8 mouse cellular contexts compared by ENCODE assay signal in the genomic region with DNA sequence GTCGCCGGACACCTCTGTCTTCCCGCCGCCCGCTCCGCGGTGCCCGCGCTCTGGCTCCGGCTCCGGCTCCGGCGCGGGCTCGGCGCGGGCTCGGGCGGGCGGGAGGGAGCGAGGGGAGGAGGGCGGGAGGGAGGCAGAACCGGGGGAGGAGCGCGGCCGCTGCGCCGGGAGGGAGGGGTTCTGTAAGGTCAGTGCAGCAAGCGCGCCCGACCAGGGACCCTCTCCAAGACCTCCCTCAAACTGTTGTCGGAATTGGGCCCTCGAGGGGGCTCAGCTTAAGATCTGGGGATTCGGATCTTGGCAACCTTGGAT. TPM values are rescaled to one million over a fixed set of nuclear protein-coding genes. Genes with fewer than 3 reads are reported as not detected.
DNase-seq lines count a peak whose midpoint lies in the region; ATAC-seq and TF ChIP-seq lines count a peak whose summit lies in the region.

A gene (minus strand): TSS at position 64 of the 312 bp plus-strand sequence.

- ATAC-seq in forebrain, embryonic 16.5 days = no peak
- 0 out of 2 replicates have a peak, but pooled peaks have one; percentile 16 for ATAC-seq in midbrain, embryonic 12.5 days (ENCODE audit: low FRiP score, low read depth)

- TF ChIP-seq CTCF in kidney, adult 2 months (conservative IDR thresholded peaks at IDR 0.05; ENCODE audit: insufficient read depth, insufficient read length, low read depth, low read length) = no peak
- no peak for TF ChIP-seq CTCF in cerebellum, adult 2 months (IDR thresholded peaks at IDR 0.05; ENCODE audit: borderline replicate concordance, insufficient read depth, low read depth, low read length)

- peaks cover 3% of the 10 kb centered on the region for H3K27me3 ChIP-seq in kidney, adult 2 months (replicated peaks; ENCODE audit: control insufficient read depth, insufficient read depth, low read length)
- no peaks in the 10 kb centered on the region for H3K27me3 ChIP-seq in cerebellum, adult 2 months (ENCODE audit: control insufficient read depth, insufficient read depth, low read length)
- peaks cover 51% of the 10 kb centered on the region for H3K27me3 ChIP-seq in forebrain, embryonic 16.5 days (replicated peaks; ENCODE audit: control insufficient read depth, insufficient read depth, low read length)
- peaks cover 96% of the 10 kb centered on the region for H3K27me3 ChIP-seq in midbrain, embryonic 12.5 days

- H3K4me3 ChIP-seq in kidney, adult 2 months (ENCODE audit: insufficient read depth, low read depth, low read length) = peak within 1 kb of the TSS; percentile 6; the same call in 1 of the 2 replicates
- H3K4me3 ChIP-seq in cerebellum, adult 2 months (replicated peaks; ENCODE audit: insufficient read depth, low read depth, low read length) = peak within 1 kb of the TSS; percentile 92
- peak within 1 kb of the TSS; percentile 48 for H3K4me3 ChIP-seq in forebrain, embryonic 16.5 days (replicated peaks; ENCODE audit: low read length)
- peak within 1 kb of the TSS; percentile 41 for H3K4me3 ChIP-seq in midbrain, embryonic 12.5 days

- peak within 1 kb of the TSS; percentile 57 for H3K9ac ChIP-seq in forebrain, embryonic 16.5 days (replicated peaks; ENCODE audit: low read depth, low read length)
- H3K9ac ChIP-seq in midbrain, embryonic 12.5 days (replicated peaks) = peak within 1 kb of the TSS; percentile 37; the same call in 1 of the 2 replicates

- DNase-seq in kidney, adult 2 months = no peak
- DNase-seq in kidney, postnatal 36 days = no peak
- DNase-seq in cerebellum, adult 2 months = peak; percentile 73 to 76
- no peak for DNase-seq in right cerebral cortex, postnatal 36 days (ENCODE audit: low spot score in 2 of 2)
- DNase-seq in MN1 (ENCODE audit: low spot score) = no peak
- no peak for DNase-seq in left cerebral cortex, adult 9 months (ENCODE audit: low spot score in 2 of 2)

- no peaks in the 10 kb centered on the region for H3K4me1 ChIP-seq in kidney, adult 2 months (ENCODE audit: control insufficient read depth, insufficient read depth, low read length)
- H3K4me1 ChIP-seq in cerebellum, adult 2 months (ENCODE audit: control insufficient read depth, insufficient read depth, low read length) = peaks cover 42% of the 10 kb centered on the region
- H3K4me1 ChIP-seq in forebrain, embryonic 16.5 days (replicated peaks; ENCODE audit: control insufficient read depth, insufficient read depth, low read length) = peaks cover 30% of the 10 kb centered on the region
- H3K4me1 ChIP-seq in midbrain, embryonic 12.5 days = peaks cover 42% of the 10 kb centered on the region

- H3K27ac ChIP-seq in kidney, adult 2 months (ENCODE audit: insufficient read depth, low read depth, low read length) = no peak within 1 kb of the TSS
- peak within 1 kb of the TSS; percentile 89 for H3K27ac ChIP-seq in cerebellum, adult 2 months (ENCODE audit: insufficient read depth, low read length)
- no peak within 1 kb of the TSS for H3K27ac ChIP-seq in forebrain, embryonic 16.5 days (ENCODE audit: low read length)
- H3K27ac ChIP-seq in midbrain, embryonic 12.5 days (replicated peaks) = no peak within 1 kb of the TSS

- under 1% methylated on average over 27 of the region's 34 CpGs for WGBS in kidney, adult 2 months
- WGBS in cerebellum, adult 2 months = under 1% methylated on average over 25 of the region's 34 CpGs
- under 1% methylated on average over 30 of the region's 34 CpGs for WGBS in forebrain, embryonic 16.5 days
- WGBS in midbrain, embryonic 12.5 days = 0% methylated on average over 6 of the region's 34 CpGs

- peak within 1 kb of the TSS; percentile 70 for H3K4me2 ChIP-seq in forebrain, embryonic 16.5 days (ENCODE audit: low read length)
- peak within 1 kb of the TSS; percentile 62 for H3K4me2 ChIP-seq in midbrain, embryonic 12.5 days (replicated peaks)

- H3K36me3 ChIP-seq in kidney, adult 2 months (ENCODE audit: control insufficient read depth, insufficient read depth, low read length) = no peaks in the 10 kb centered on the region
- H3K36me3 ChIP-seq in forebrain, embryonic 16.5 days (ENCODE audit: control insufficient read depth, insufficient read depth) = no peaks in the 10 kb centered on the region
- H3K36me3 ChIP-seq in midbrain, embryonic 12.5 days = no peaks in the 10 kb centered on the region

- H3K9me3 ChIP-seq in forebrain, embryonic 16.5 days (ENCODE audit: control insufficient read depth, low read length) = no peaks in the 10 kb centered on the region
- no peaks in the 10 kb centered on the region for H3K9me3 ChIP-seq in midbrain, embryonic 12.5 days

- no peak for TF ChIP-seq POLR2A in kidney, adult 2 months (IDR thresholded peaks at IDR 0.05; ENCODE audit: low read depth, low read length)
- TF ChIP-seq POLR2A in cerebellum, adult 2 months (IDR thresholded peaks at IDR 0.05; ENCODE audit: borderline replicate concordance, insufficient read depth, low read length) = no peak

RNA-seq across cellular contexts. Expression of the gene that starts here (rescaled TPM):
- polyA plus RNA-seq in kidney, adult 2 months (2012; rRNA removed) = 0.08 and 0.09 TPM in 2 replicates
- polyA plus RNA-seq in cerebellum, adult 2 months (2012; rRNA removed) = 65.4 and 69.9 TPM in 2 replicates
- 0.66 and 0.70 TPM in 2 replicates for polyA plus RNA-seq in forebrain, embryonic 16.5 days (2015; fragmentation: Nextera tagmentation; extraction: Ambion mirVana)
- polyA plus RNA-seq in midbrain, embryonic 12.5 days (2016; fragmentation: Nextera tagmentation; extraction: Ambion mirVana) = 0.73 and 0.80 TPM in 2 replicates

Comparison
In these comparisons a context has a peak if more than half of its experiments do, and no peak if none do; other contexts are left out.
1. RNA of the gene that starts here (polyA plus RNA-seq): 65.4 to 69.9 TPM in cerebellum, adult 2 months; 0.73 to 0.80 TPM in midbrain, embryonic 12.5 days, 0.66 to 0.70 TPM in forebrain, embryonic 16.5 days and 0.08 to 0.09 TPM in kidney, adult 2 months; every median in the first group is over 10 times any median in the second.
2. Peak in ATAC-seq, H3K4me3 ChIP-seq, H3K9ac ChIP-seq and H3K4me2 ChIP-seq in midbrain, embryonic 12.5 days; RNA of the gene not detected or under 1 TPM.
3. DNase-seq: peak in cerebellum, adult 2 months (2 of 2); none in kidney, adult 2 months (single experiment), kidney, postnatal 36 days (0 of 2), right cerebral cortex, postnatal 36 days (0 of 2), MN1 (single experiment) and left cerebral cortex, adult 9 months (0 of 2).
4. H3K4me3 ChIP-seq: peak in every context shown above with its lines; median percentile 92 in cerebellum, adult 2 months; 48 in forebrain, embryonic 16.5 days; 41 in midbrain, embryonic 12.5 days; 6 in kidney, adult 2 months.